Mouse (Mus musculus) Patski (cell line): Measurements from ENCODE around the gene A630001G21Rik. TPM values are rescaled to one million over a fixed set of nuclear protein-coding genes. Genes with fewer than 3 reads are reported as not detected.

Experiments used
- ATAC-seq: fragments of 100-300 bp; one replicate; pipeline ENCODE4 v1.8.0; 2021
- CTCF ChIA-PET: fragments of 350-600 bp; sonication (Branson Sonifier 250); formaldehyde crosslinking; loops from one replicate; lab custom pipeline; 2022; ENCODE audit warnings: inconsistent platforms; lab: Charles Lee
- POLR2A ChIA-PET: fragments of 350-600 bp; sonication (Branson Sonifier 250); formaldehyde crosslinking; loops from one replicate; lab custom pipeline; 2022; ENCODE audit warnings: antibody characterized with exemption, inconsistent platforms; lab: Charles Lee
- DNase-seq: peaks from one replicate; pipeline ENCODE4 v3.0.0-alpha.2; 2011; ENCODE audit warnings: low read depth, low spot score
- H3K27me3 ChIP-seq: fragments of 371-371 bp; one replicate; pipeline ENCODE4 v1.5.1; 2021
- CTCF ChIP-seq: fragments of 100-300 bp; IDR thresholded peaks from one replicate; pipeline ENCODE4 v1.5.1; 2021
- in situ Hi-C: fragments of 300-500 bp; cut with MboI; formaldehyde crosslinking; loops from 3 replicates; pipeline ENCODE4 v1.11.1; 2018; ENCODE audit warnings: low pct_unique_long_range_greater_than_20kb, mixed read lengths
- polyA plus RNA-seq: library from polyadenylated mRNA; unstranded; gene quantifications from one replicate; pipeline ENCODE4 v1.2.3, GENCODE M21; 2021

Gene A630001G21Rik
- polyA plus RNA-seq, 1 experiment from 2014 or later: 0.36 TPM

DNA sequence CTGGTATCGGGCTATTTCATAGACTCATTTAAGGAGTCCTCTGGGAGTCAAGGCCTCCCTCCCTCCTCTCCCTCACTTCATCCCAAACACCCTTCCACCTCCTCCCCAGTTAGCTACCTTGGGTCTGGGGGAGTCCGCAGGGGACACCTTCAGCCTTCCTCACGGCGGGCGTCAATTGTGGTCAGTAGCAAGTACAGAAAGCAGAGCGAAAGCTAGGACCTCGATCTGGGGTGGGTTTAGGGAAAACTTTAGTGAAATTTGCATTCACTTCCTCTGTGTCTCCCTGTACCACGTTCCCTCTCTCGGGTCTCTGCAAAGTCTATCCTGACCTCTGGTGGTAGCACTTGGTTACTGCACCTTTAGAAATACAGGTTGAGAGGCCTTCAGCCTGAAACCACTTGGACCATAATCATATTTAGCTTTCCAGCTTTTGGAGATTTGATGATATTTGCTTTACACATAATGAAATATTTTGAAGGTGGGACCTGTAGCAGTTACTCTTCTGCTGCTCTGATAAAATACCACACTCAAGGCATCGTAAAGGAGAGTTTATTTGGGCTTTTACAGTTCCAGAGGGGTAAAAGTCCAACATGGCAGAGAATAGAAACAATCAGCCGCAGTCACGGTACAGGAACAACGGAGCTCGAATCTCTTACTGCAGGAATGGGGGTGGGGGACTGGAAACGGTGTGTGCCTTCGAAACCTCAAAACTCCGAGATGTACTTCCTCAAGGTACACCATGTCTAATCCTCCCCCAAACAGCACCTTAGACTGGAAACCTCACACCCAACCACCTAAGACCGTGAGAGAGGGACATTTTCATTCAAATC lies 41.9 kb downstream of the A630001G21Rik start:
- peaks cover 9% of the 10 kb centered on the region for H3K27me3 ChIP-seq
- in situ Hi-C loops: loop anchor here (5.0 kb wide), 1 partner anchor 106 kb away; no protein-coding TSS in a partner anchor
- peak; percentile 91 for TF ChIP-seq CTCF
- ChIA-PET POLR2A (interaction anchor here (0.8 kb wide), 1 partner anchor 57 kb away, joined by 3 read pairs; the partner anchor contains the start of gene Cab39), CTCF (interaction anchor here (1.1 to 2.3 kb wide), 9 partner anchors 9 to 58 kb away, joined by 3 to 8 read pairs (median 4); no protein-coding TSS in a partner anchor)
- peak; percentile 66 for ATAC-seq
- no peak for DNase-seq

DNA sequence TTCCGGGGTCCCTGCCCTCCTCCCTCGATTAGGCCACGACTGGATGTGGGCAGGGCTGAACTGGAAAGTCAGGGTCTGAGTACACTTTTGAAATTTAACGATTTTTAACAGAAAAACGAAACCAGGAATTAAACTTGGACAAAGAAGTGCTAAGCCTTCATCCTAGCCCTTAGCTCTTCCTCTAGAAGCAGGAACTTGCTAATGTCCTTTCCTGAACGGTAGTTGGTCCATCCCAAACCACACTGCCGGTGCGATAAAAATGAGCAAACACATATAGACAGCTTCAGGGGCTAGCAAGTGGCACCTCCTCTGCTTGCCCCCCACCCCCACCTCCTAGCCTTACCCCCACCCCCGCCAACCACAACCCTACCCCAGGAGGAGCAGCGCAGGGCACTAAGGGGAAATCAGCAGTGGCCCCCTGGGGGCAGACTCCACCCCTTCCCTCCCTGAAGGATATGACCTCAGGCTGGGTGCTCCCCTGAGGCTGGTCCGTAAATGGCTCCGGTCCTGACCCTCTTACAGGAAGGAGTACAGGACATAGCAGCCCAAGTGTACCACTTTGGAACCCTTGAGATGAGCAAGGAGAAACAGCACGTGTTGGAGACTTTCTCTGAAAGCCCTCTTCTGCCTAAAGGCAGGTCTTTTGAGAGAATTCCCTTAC lies 42.9 kb downstream of the A630001G21Rik start:
- H3K27me3 ChIP-seq: peaks cover 9% of the 10 kb centered on the region
- ChIA-PET CTCF (interaction anchor here (1.4 to 2.3 kb wide), 3 partner anchors 8 to 25 kb away, joined by 3 to 8 read pairs (median 4); no protein-coding TSS in a partner anchor), POLR2A (no interaction called here)
- in situ Hi-C loops: loop anchor here (5.0 kb wide), 1 partner anchor 107 kb away; no protein-coding TSS in a partner anchor
- no peak for DNase-seq
- TF ChIP-seq CTCF: no peak
- ATAC-seq: no peak

DNA sequence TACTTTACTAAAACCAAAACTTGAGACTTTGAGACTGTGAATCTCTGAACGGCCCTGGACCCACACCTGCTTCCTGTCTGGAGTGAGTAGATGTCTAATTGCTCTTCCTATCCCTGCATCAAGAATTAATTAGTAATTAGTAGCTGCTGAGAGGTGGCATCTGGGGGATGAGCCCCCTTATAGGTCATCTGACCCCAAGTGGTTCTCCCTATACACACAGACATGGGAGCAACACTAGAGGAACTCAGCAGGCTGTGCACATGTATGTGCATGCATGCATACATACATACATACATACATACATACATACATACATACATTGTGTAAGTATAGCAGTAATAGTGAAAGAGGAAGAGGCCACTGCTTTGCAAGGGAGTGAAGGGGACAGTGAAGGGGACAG lies 43.9 kb downstream of the A630001G21Rik start:
- ChIA-PET POLR2A (no interaction called here), CTCF (no interaction called here)
- H3K27me3 ChIP-seq: peaks cover 9% of the 10 kb centered on the region
- no peak for ATAC-seq
- DNase-seq: no peak
- in situ Hi-C loops: no loop called here
- TF ChIP-seq CTCF: no peak

DNA sequence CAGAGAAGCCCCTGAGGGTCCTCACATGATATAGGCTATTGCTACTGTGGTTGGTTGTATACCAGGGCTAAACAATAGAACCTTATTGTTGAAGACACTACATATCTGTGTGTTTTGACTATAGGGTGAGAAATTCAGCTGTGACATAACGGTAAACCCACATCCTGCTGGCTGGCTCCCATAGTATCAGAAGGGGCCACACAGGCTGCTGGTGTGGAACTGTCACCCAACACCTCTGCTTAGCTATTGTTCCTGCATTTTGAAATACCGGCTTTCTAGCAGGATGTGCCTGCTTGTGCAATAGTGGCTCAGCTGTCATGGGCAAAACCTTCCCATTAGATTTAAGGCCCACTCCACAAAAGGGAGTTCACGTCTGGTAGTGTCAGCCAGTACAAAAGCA lies 45.9 kb downstream of the A630001G21Rik start:
- no peak for TF ChIP-seq CTCF
- DNase-seq: no peak
- H3K27me3 ChIP-seq: peaks cover 17% of the 10 kb centered on the region
- ATAC-seq: no peak
- in situ Hi-C loops: no loop called here
- CTCF ChIA-PET: interaction anchor here (1.6 kb wide), 1 partner anchor 10 kb away, joined by 4 read pairs; no protein-coding TSS in a partner anchor
- POLR2A ChIA-PET: no interaction called here

DNA sequence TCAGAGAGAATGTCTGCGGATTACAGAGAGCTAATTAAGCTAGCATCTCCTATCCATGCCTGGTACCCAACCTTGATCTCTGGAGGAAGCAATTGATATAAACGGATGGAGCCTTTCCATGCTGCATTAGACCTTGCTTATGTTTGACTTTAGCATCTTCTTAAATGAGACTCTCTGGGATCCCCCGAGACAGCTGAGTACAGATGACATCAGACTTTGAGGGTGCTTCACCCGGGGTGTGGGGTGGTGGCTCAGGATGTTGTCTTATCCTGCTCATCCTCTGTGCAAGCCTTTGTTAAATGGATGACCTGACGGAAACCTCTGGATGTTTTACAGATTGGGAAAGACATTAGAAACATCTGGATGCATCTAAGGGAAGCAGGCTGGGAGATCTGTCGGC lies 48.0 kb downstream of the A630001G21Rik start:
- POLR2A ChIA-PET: no interaction called here
- in situ Hi-C loops: no loop called here
- peaks cover 21% of the 10 kb centered on the region for H3K27me3 ChIP-seq
- DNase-seq (no peak), ATAC-seq (no peak)
- CTCF ChIA-PET: no interaction called here
- no peak for TF ChIP-seq CTCF

DNA sequence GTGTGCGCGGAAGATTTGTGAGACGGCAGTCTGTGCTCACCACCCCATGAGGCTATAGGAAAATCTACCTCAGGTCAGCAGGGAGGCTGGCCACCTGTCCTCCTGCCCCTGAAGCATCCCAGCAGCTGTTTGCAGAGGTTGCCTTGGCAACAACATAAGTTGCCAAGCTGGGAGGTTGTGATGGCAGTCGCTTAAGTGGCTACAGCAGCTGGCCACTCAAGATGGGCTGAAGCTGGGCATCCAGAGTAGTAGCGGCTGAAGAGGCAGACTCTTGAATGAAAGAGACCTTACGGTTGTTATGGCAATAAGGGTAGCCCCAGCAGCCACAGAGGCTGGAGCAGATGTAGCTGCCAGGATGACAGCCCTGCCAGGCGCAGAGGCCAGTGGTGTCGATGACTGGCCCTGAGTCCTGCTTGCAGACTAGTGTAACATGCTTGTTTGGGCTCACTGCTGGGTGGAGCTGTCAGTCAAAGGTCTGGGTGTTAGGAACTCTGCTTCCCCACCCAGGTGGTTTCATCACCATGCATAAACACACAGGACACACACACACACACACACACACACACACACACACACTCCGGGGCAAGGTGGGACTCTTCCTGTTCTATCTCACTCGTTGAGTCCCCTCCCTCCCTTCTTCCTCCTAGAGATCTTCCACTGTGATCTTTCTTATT lies 58.1 kb downstream of the A630001G21Rik start:
- CTCF ChIA-PET: no interaction called here
- H3K27me3 ChIP-seq: peaks cover 9% of the 10 kb centered on the region
- no peak for DNase-seq
- ATAC-seq: no peak
- TF ChIP-seq CTCF: no peak
- POLR2A ChIA-PET: no interaction called here
- in situ Hi-C loops: no loop called here

DNA sequence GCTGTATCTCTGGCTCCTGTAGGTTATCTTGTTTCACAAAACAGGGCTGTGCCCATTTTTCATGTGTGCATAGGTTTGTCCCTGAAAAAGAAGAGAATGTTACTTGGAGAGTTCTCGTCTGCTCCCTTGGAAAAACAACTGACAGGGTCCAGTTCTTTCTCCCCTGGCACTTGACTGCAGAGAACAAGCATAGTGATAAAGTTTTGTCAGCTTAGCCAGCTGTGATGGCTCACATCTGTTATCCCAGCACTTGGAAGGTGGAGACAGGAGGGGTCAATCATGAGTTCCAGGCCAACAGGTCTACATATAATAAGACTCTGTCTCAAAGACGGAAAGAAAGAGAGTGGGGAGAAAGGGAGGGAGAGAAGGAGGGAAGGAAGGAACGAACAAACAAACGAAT lies 59.4 kb downstream of the A630001G21Rik start:
- TF ChIP-seq CTCF: no peak
- ChIA-PET POLR2A (no interaction called here), CTCF (no interaction called here)
- DNase-seq (no peak), ATAC-seq (no peak)
- H3K27me3 ChIP-seq: peaks cover 9% of the 10 kb centered on the region
- in situ Hi-C loops: no loop called here

DNA sequence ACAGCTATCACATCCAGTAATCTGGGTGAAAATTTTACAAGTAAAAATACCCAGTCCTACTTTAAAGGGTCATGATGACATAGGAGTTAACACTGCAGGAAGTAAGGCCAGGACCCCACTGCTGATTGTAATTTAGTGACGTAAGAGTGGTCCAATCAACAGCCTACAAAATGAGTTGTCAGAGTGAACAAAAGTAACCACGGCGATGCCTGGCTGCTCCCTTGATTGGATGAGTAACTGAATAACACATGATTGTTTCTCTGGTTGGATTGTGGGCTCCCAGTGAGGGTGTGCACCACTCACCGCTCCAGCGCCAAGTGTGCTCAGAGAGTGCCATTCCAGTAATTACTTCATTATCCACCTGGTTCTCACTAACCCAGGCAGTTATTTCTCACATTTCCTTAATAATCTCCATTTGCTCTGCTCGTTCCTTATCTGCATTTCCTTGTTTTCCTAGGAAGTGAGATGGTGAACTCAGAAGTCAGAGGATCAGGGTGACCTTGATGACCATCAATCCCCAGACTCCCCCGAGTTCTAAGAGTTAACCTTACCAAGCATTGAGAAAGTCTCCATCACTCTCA lies 61.9 kb downstream of the A630001G21Rik start:
- TF ChIP-seq CTCF: no peak
- in situ Hi-C loops: no loop called here
- CTCF ChIA-PET: no interaction called here
- POLR2A ChIA-PET: no interaction called here
- no peak for ATAC-seq
- H3K27me3 ChIP-seq: peaks cover 9% of the 10 kb centered on the region
- DNase-seq: no peak

DNA sequence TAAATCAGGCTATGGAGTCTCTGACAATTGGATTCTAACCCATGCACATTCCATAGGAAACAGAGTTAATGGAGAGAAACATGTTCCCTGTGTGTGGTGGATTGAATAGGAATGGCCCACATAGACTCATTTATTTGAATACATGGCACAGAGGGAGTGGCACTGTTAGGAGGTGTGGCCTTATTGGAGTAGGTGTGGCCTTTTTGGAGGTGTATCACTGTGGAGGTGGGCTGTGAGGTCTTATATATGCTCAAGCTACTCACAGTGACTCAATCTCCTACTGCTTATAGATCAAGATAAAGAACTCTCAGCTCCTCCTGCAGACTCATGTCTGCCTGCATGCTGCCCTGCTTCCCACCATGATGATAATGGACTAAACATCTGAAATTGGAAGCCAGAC lies 63.9 kb downstream of the A630001G21Rik start:
- ATAC-seq: no peak
- in situ Hi-C loops: no loop called here
- ChIA-PET POLR2A (no interaction called here), CTCF (interaction anchor here (1.0 kb wide), 1 partner anchor 22 kb away, joined by 3 read pairs; no protein-coding TSS in a partner anchor)
- DNase-seq: no peak
- no peak for TF ChIP-seq CTCF
- peaks cover 3% of the 10 kb centered on the region for H3K27me3 ChIP-seq

DNA sequence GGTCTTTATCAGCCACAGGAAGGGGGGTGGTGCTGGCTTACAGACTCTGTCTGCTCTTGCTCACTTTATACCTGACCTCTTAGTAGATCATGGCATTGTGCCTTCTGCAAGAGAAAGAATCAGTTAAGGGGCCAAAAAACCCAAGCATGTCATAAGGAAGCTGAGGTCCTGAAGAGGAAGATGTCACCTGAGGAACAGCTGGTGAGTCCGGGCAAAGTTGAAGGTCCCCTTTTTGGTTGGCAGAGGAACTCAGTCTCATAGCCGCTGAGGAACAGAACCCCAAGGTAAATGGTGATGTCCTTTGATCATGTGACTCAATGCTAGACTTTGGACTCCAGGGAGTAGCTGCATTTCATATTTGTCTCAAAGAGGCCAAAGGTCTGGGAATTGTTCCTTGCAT lies 71.7 kb downstream of the A630001G21Rik start:
- DNase-seq (no peak), ATAC-seq (no peak)
- in situ Hi-C loops: no loop called here
- no peak for TF ChIP-seq CTCF
- ChIA-PET CTCF (no interaction called here), POLR2A (no interaction called here)
- H3K27me3 ChIP-seq: no peaks in the 10 kb centered on the region
